ENCODE assay signal across 27 mouse cellular contexts in genomic region chr10:80904709-80905108, GRCm38 (mm10). TPM values are rescaled to one million over a fixed set of nuclear protein-coding genes. Genes with fewer than 3 reads are reported as not detected.
DNase-seq lines count a peak whose midpoint lies in the region; ATAC-seq and TF ChIP-seq lines count a peak whose summit lies in the region.
"Had no signal": no experiment of that assay in that cellular context is flagged by ENCODE, and none has a peak within 500 bp of the region (broad histone marks: within the 10 kb centered on the region; RNA-seq: fewer than 3 reads in every experiment).

No protein-coding gene starts in this region.

- no peak overlapping the region for H3K4me2 ChIP-seq in forebrain, embryonic 11.5 days (ENCODE audit: low read depth, low read length, severe bottlenecking)
- H3K4me2 ChIP-seq in forebrain, embryonic 12.5 days = no peak overlapping the region
- H3K4me2 ChIP-seq in limb, embryonic 13.5 days (replicated peaks) = no peak overlapping the region
- H3K4me2 ChIP-seq: embryonic facial prominence, embryonic 13.5 days; forebrain, embryonic 15.5 days; heart, embryonic 12.5 days; hindbrain, embryonic 13.5 days; intestine, embryonic 15.5 days had no signal

- H3K27me3 ChIP-seq in forebrain, embryonic 11.5 days (ENCODE audit: control insufficient read depth, insufficient read depth, low read length) = no peaks in the 10 kb centered on the region
- no peaks in the 10 kb centered on the region for H3K27me3 ChIP-seq in forebrain, embryonic 12.5 days
- no peaks in the 10 kb centered on the region for H3K27me3 ChIP-seq in limb, embryonic 13.5 days
- no peaks in the 10 kb centered on the region for H3K27me3 ChIP-seq in limb, embryonic 10.5 days (ENCODE audit: low read depth, poor library complexity, severe bottlenecking)
- no peaks in the 10 kb centered on the region for H3K27me3 ChIP-seq in E14TG2a.4 (ENCODE audit: insufficient read depth, low read length)
- H3K27me3 ChIP-seq: embryonic facial prominence, embryonic 13.5 days; forebrain, embryonic 15.5 days; heart, embryonic 12.5 days; hindbrain, embryonic 13.5 days; intestine, embryonic 15.5 days; Patski had no signal

- no peak overlapping the region for H3K4me3 ChIP-seq in forebrain, embryonic 11.5 days (ENCODE audit: low read depth, low read length)
- H3K4me3 ChIP-seq in forebrain, embryonic 12.5 days (replicated peaks) = no peak overlapping the region
- no peak overlapping the region for H3K4me3 ChIP-seq in limb, embryonic 13.5 days
- H3K4me3 ChIP-seq in limb, embryonic 10.5 days = no peak overlapping the region
- peak overlapping the region; percentile 54 for H3K4me3 ChIP-seq in E14TG2a.4 (replicated peaks; ENCODE audit: low read length)
- H3K4me3 ChIP-seq: embryonic facial prominence, embryonic 13.5 days; forebrain, embryonic 10.5 days; forebrain, embryonic 15.5 days; heart, embryonic 12.5 days; hindbrain, embryonic 13.5 days; intestine, embryonic 15.5 days had no signal

- no peaks in the 10 kb centered on the region for H3K9me3 ChIP-seq in forebrain, embryonic 11.5 days (ENCODE audit: control insufficient read depth, low read length)
- H3K9me3 ChIP-seq in forebrain, embryonic 12.5 days = no peaks in the 10 kb centered on the region
- H3K9me3 ChIP-seq in limb, embryonic 13.5 days = no peaks in the 10 kb centered on the region
- no peaks in the 10 kb centered on the region for H3K9me3 ChIP-seq in limb, embryonic 10.5 days (replicated peaks)
- H3K9me3 ChIP-seq in E14TG2a.4 (ENCODE audit: low read length) = no peaks in the 10 kb centered on the region
- H3K9me3 ChIP-seq: embryonic facial prominence, embryonic 13.5 days; forebrain, embryonic 10.5 days; forebrain, embryonic 15.5 days; G1E; heart, embryonic 12.5 days; hindbrain, embryonic 13.5 days; intestine, embryonic 15.5 days had no signal

- peaks cover 12% of the 10 kb centered on the region for H3K36me3 ChIP-seq in forebrain, embryonic 11.5 days (ENCODE audit: control insufficient read depth, insufficient read depth, low read length)
- H3K36me3 ChIP-seq in forebrain, embryonic 12.5 days (replicated peaks) = peaks cover 81% of the 10 kb centered on the region
- peaks cover 80% of the 10 kb centered on the region for H3K36me3 ChIP-seq in limb, embryonic 13.5 days
- H3K36me3 ChIP-seq in limb, embryonic 10.5 days = peaks cover 84% of the 10 kb centered on the region
- H3K36me3 ChIP-seq in E14TG2a.4 (ENCODE audit: insufficient read depth, low read length) = peaks cover 86% of the 10 kb centered on the region

- H3K4me1 ChIP-seq in forebrain, embryonic 11.5 days (replicated peaks; ENCODE audit: control insufficient read depth, insufficient read depth, low read length) = peaks cover 2% of the 10 kb centered on the region
- H3K4me1 ChIP-seq in forebrain, embryonic 12.5 days = peaks cover 8% of the 10 kb centered on the region
- peaks cover 8% of the 10 kb centered on the region for H3K4me1 ChIP-seq in limb, embryonic 13.5 days
- H3K4me1 ChIP-seq in limb, embryonic 10.5 days = peaks cover 7% of the 10 kb centered on the region
- peaks cover 74% of the 10 kb centered on the region for H3K4me1 ChIP-seq in E14TG2a.4 (replicated peaks; ENCODE audit: low read depth, low read length)

- no peak for TF ChIP-seq CTCF in E14TG2a.4 (conservative IDR thresholded peaks at IDR 0.05; ENCODE audit: low read length)

- 94% methylated on average over 11 of the region's 11 CpGs for WGBS in forebrain, embryonic 11.5 days
- 91% methylated on average over 11 of the region's 11 CpGs for WGBS in forebrain, embryonic 12.5 days
- 93% methylated on average over 11 of the region's 11 CpGs for WGBS in limb, embryonic 13.5 days
- 91% methylated on average over 11 of the region's 11 CpGs for WGBS in limb, embryonic 10.5 days

- no peak overlapping the region for H3K9ac ChIP-seq in forebrain, embryonic 11.5 days (ENCODE audit: low read length)
- no peak overlapping the region for H3K9ac ChIP-seq in forebrain, embryonic 12.5 days
- H3K9ac ChIP-seq in limb, embryonic 13.5 days = peak overlapping the region; percentile 13; the same call in 1 of the 2 replicates
- H3K9ac ChIP-seq: embryonic facial prominence, embryonic 13.5 days; forebrain, embryonic 15.5 days; heart, embryonic 12.5 days; hindbrain, embryonic 13.5 days; intestine, embryonic 15.5 days had no signal

- no peak for ATAC-seq in forebrain, embryonic 11.5 days (replicated peaks; ENCODE audit: low FRiP score)
- no peak for ATAC-seq in forebrain, embryonic 12.5 days (ENCODE audit: low FRiP score)
- no peak for ATAC-seq in limb, embryonic 13.5 days (ENCODE audit: low FRiP score, low read depth)
- ATAC-seq: forebrain, embryonic 15.5 days; hindbrain, embryonic 16.5 days; intestine, embryonic 15.5 days; Patski had no signal

- no peak overlapping the region for H3K27ac ChIP-seq in forebrain, embryonic 11.5 days (ENCODE audit: low read depth, low read length)
- no peak overlapping the region for H3K27ac ChIP-seq in forebrain, embryonic 12.5 days
- H3K27ac ChIP-seq in limb, embryonic 13.5 days = no peak overlapping the region
- no peak overlapping the region for H3K27ac ChIP-seq in limb, embryonic 10.5 days
- H3K27ac ChIP-seq: embryonic facial prominence, embryonic 13.5 days; forebrain, embryonic 10.5 days; forebrain, embryonic 15.5 days; hindbrain, embryonic 13.5 days; intestine, embryonic 15.5 days had no signal

- DNase-seq in cerebellum, adult 11-12 months = peak; percentile 51
- DNase-seq in cerebellum, postnatal 14 days = no peak
- DNase-seq in forebrain, embryonic 11.5 days (ENCODE audit: low spot score) = peak; percentile 51
- DNase-seq in limb, embryonic 10.5 days (ENCODE audit: low spot score) = no peak
- no peak for DNase-seq in layer of hippocampus, postnatal 14 days (ENCODE audit: low spot score in 2 of 2)
- DNase-seq: cerebellum, adult 11 months; cerebellum, adult 8-10 months; gastrocnemius, postnatal 25 days; heart, postnatal 14 days; kidney, adult 11 months had no signal

RNA-seq across cellular contexts. Expression of gene Timm13, which starts 3.9 kb away (rescaled TPM):
- polyA plus RNA-seq in forebrain, embryonic 11.5 days (2014; fragmentation: Nextera tagmentation; extraction: Ambion mirVana) = 313 and 317 TPM in 2 replicates
- 311 and 314 TPM in 2 replicates for polyA plus RNA-seq in forebrain, embryonic 12.5 days (2016; fragmentation: Nextera tagmentation; extraction: Ambion mirVana)
- 306 and 335 TPM in 2 replicates for polyA plus RNA-seq in limb, embryonic 13.5 days (2015; fragmentation: Nextera tagmentation; extraction: Ambion mirVana)
- polyA plus RNA-seq in limb, embryonic 10.5 days (2016; fragmentation: Nextera tagmentation; extraction: Ambion mirVana) = 342 and 401 TPM in 2 replicates
- total RNA-seq in layer of hippocampus, postnatal 14 days (2021) = 100 to 1,000 TPM; 161 to 172 TPM

RNA-seq across cellular contexts. Expression of gene Lmnb2, which starts 13.3 kb away (rescaled TPM):
- polyA plus RNA-seq in forebrain, embryonic 11.5 days (2014; fragmentation: Nextera tagmentation; extraction: Ambion mirVana) = 29.8 and 30.9 TPM in 2 replicates
- 67.7 and 73.8 TPM in 2 replicates for polyA plus RNA-seq in forebrain, embryonic 12.5 days (2016; fragmentation: Nextera tagmentation; extraction: Ambion mirVana)
- 54.6 and 63.2 TPM in 2 replicates for polyA plus RNA-seq in limb, embryonic 13.5 days (2015; fragmentation: Nextera tagmentation; extraction: Ambion mirVana)
- 85.0 and 85.4 TPM in 2 replicates for polyA plus RNA-seq in limb, embryonic 10.5 days (2016; fragmentation: Nextera tagmentation; extraction: Ambion mirVana)
- 10 to 100 TPM; 18.2 to 21.5 TPM for total RNA-seq in layer of hippocampus, postnatal 14 days (2021)

RNA-seq across cellular contexts. Expression of gene Gadd45b, which starts 25.2 kb away (rescaled TPM):
- 10.7 and 13.0 TPM in 2 replicates for polyA plus RNA-seq in forebrain, embryonic 11.5 days (2014; fragmentation: Nextera tagmentation; extraction: Ambion mirVana)
- 8.2 and 9.8 TPM in 2 replicates for polyA plus RNA-seq in forebrain, embryonic 12.5 days (2016; fragmentation: Nextera tagmentation; extraction: Ambion mirVana)
- polyA plus RNA-seq in limb, embryonic 13.5 days (2015; fragmentation: Nextera tagmentation; extraction: Ambion mirVana) = 32.3 and 32.7 TPM in 2 replicates
- polyA plus RNA-seq in limb, embryonic 10.5 days (2016; fragmentation: Nextera tagmentation; extraction: Ambion mirVana) = 4.5 and 9.8 TPM in 2 replicates
- total RNA-seq in layer of hippocampus, postnatal 14 days (2021) = 10 to 100 TPM; 14.0 to 17.6 TPM

RNA-seq across cellular contexts. Expression of gene Tmprss9, which starts 33.1 kb away (rescaled TPM):
- 0.08 and 0.12 TPM in 2 replicates for polyA plus RNA-seq in forebrain, embryonic 11.5 days (2014; fragmentation: Nextera tagmentation; extraction: Ambion mirVana)
- polyA plus RNA-seq in forebrain, embryonic 12.5 days (2016; fragmentation: Nextera tagmentation; extraction: Ambion mirVana) = 0.06 and 0.08 TPM in 2 replicates
- polyA plus RNA-seq in limb, embryonic 13.5 days (2015; fragmentation: Nextera tagmentation; extraction: Ambion mirVana) = 0.06 and 0.08 TPM in 2 replicates
- polyA plus RNA-seq in limb, embryonic 10.5 days (2016; fragmentation: Nextera tagmentation; extraction: Ambion mirVana) = 0.04 TPM in 2 replicates
- total RNA-seq in layer of hippocampus, postnatal 14 days (2021) = under 1 TPM; 0.38 to 0.44 TPM
- total RNA-seq: adrenal gland, postnatal 36 days; common myeloid progenitor, adult 5-6 weeks; gastrocnemius, postnatal 25 days; granulocyte monocyte progenitor cell, adult 5-6 weeks; heart, postnatal 14 days; hematopoietic stem cell, adult 5-6 weeks had no signal
- polyA plus RNA-seq: embryonic facial prominence, embryonic 13.5 days; forebrain, embryonic 10.5 days; heart, embryonic 12.5 days; heart, embryonic 16.5 days had no signal

RNA-seq across cellular contexts. Expression of gene Sppl2b, which starts 49.6 kb away (rescaled TPM):
- polyA plus RNA-seq in forebrain, embryonic 11.5 days (2014; fragmentation: Nextera tagmentation; extraction: Ambion mirVana) = 37.0 and 39.8 TPM in 2 replicates
- polyA plus RNA-seq in forebrain, embryonic 12.5 days (2016; fragmentation: Nextera tagmentation; extraction: Ambion mirVana) = 43.3 and 44.0 TPM in 2 replicates
- 49.0 and 54.1 TPM in 2 replicates for polyA plus RNA-seq in limb, embryonic 13.5 days (2015; fragmentation: Nextera tagmentation; extraction: Ambion mirVana)
- polyA plus RNA-seq in limb, embryonic 10.5 days (2016; fragmentation: Nextera tagmentation; extraction: Ambion mirVana) = 44.9 and 48.5 TPM in 2 replicates
- total RNA-seq in layer of hippocampus, postnatal 14 days (2021) = 10 to 100 TPM; 71.2 to 71.4 TPM

Comparison
In these comparisons a context has a peak if more than half of its experiments do, and no peak if none do; other contexts are left out.
1. DNase-seq: peak in cerebellum, adult 11-12 months (single experiment) and forebrain, embryonic 11.5 days (single experiment); none in cerebellum, postnatal 14 days (0 of 2), limb, embryonic 10.5 days (single experiment) and layer of hippocampus, postnatal 14 days (0 of 2).